Comparison of ENCODE assay signal across 8 mouse cellular contexts in the genomic region with DNA sequence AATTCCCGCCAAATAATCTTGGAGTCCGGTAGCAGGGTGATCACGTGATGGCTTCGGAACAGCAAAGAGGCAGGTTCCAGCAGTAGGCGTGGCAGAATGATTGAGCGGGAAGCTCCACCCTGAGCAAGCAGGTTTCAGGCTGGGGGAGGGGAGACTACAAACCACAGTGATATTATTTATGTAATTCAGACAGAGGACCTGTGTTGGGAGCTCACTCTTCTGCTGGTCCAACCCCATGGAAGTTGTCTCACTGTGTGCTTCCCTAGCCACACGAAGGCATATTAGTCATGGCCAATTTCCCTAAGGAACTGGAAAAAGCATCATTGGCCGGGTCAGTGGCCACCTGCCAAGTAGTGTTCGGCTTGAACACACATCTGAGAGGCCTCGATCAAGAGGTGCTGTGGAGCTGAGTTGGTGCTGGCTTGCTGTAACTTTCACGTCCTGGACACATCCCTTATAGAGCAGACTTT. TPM values are rescaled to one million over a fixed set of nuclear protein-coding genes. Genes with fewer than 3 reads are reported as not detected.
DNase-seq lines count a peak whose midpoint lies in the region; ATAC-seq and TF ChIP-seq lines count a peak whose summit lies in the region.

No protein-coding gene starts in this region.

- no peak overlapping the region for H3K9ac ChIP-seq in intestine, embryonic 16.5 days (ENCODE audit: low read depth, low read length)
- no peak overlapping the region for H3K9ac ChIP-seq in lung, embryonic 14.5 days
- no peak overlapping the region for H3K9ac ChIP-seq in hindbrain, embryonic 12.5 days
- H3K9ac ChIP-seq in midbrain, postnatal 0 days (replicated peaks; ENCODE audit: low read length, poor library complexity, severe bottlenecking): no peak overlapping the region

- H3K27ac ChIP-seq in bone marrow, adult 2 months (ENCODE audit: control insufficient read depth, insufficient read depth, low read depth, low read length, poor library complexity): peak overlapping the region; percentile 24; the same call in 1 of the 2 replicates
- H3K27ac ChIP-seq in intestine, embryonic 16.5 days (ENCODE audit: low read length): no peak overlapping the region
- H3K27ac ChIP-seq in lung, embryonic 14.5 days (ENCODE audit: low read depth): no peak overlapping the region
- H3K27ac ChIP-seq in hindbrain, embryonic 12.5 days: no peak overlapping the region
- no peak overlapping the region for H3K27ac ChIP-seq in midbrain, postnatal 0 days (ENCODE audit: low read depth, low read length)

- no peak for TF ChIP-seq POLR2A in bone marrow, adult 2 months (IDR thresholded peaks at IDR 0.05; ENCODE audit: borderline replicate concordance, control insufficient read depth, low read depth, low read length)

- H3K36me3 ChIP-seq in intestine, embryonic 16.5 days (ENCODE audit: control insufficient read depth, insufficient read depth, low read length): no peaks in the 10 kb centered on the region
- H3K36me3 ChIP-seq in lung, embryonic 14.5 days (ENCODE audit: insufficient read depth): no peaks in the 10 kb centered on the region
- H3K36me3 ChIP-seq in hindbrain, embryonic 12.5 days: no peaks in the 10 kb centered on the region
- H3K36me3 ChIP-seq in midbrain, postnatal 0 days (ENCODE audit: insufficient read depth, low read length): no peaks in the 10 kb centered on the region

- peak; percentile 21; the same call in 1 of the 2 replicates for ATAC-seq in intestine, embryonic 16.5 days
- ATAC-seq in lung, embryonic 14.5 days (ENCODE audit: insufficient read depth): no peak
- no peak for ATAC-seq in hindbrain, embryonic 12.5 days (ENCODE audit: low FRiP score)
- ATAC-seq in midbrain, postnatal 0 days (ENCODE audit: low FRiP score): no peak

- peaks cover 4% of the 10 kb centered on the region; the same call in 1 of the 2 replicates for H3K4me1 ChIP-seq in bone marrow, adult 2 months (ENCODE audit: control insufficient read depth, insufficient read depth, low read length)
- peaks cover 11% of the 10 kb centered on the region for H3K4me1 ChIP-seq in intestine, embryonic 16.5 days (ENCODE audit: control insufficient read depth, insufficient read depth, low read length)
- peaks cover 8% of the 10 kb centered on the region; the same call in 1 of the 2 replicates for H3K4me1 ChIP-seq in lung, embryonic 14.5 days (ENCODE audit: insufficient read depth)
- peaks cover 5% of the 10 kb centered on the region for H3K4me1 ChIP-seq in hindbrain, embryonic 12.5 days
- H3K4me1 ChIP-seq in midbrain, postnatal 0 days (ENCODE audit: insufficient read depth, low read length): no peaks in the 10 kb centered on the region

- no peaks in the 10 kb centered on the region for H3K9me3 ChIP-seq in intestine, embryonic 16.5 days (ENCODE audit: control insufficient read depth, low read length)
- H3K9me3 ChIP-seq in lung, embryonic 14.5 days (ENCODE audit: low read depth, low read length): no peaks in the 10 kb centered on the region; the same call in 1 of the 2 replicates
- H3K9me3 ChIP-seq in hindbrain, embryonic 12.5 days (replicated peaks): no peaks in the 10 kb centered on the region
- no peaks in the 10 kb centered on the region for H3K9me3 ChIP-seq in midbrain, postnatal 0 days (ENCODE audit: low read length)

- no peak overlapping the region for H3K4me2 ChIP-seq in intestine, embryonic 16.5 days (ENCODE audit: low read depth, low read length)
- no peak overlapping the region for H3K4me2 ChIP-seq in lung, embryonic 14.5 days
- H3K4me2 ChIP-seq in hindbrain, embryonic 12.5 days (replicated peaks): no peak overlapping the region
- no peak overlapping the region for H3K4me2 ChIP-seq in midbrain, postnatal 0 days (ENCODE audit: low read depth, low read length, poor library complexity, severe bottlenecking)

- 4% methylated on average over 11 of the region's 11 CpGs for WGBS in bone marrow, adult 2 months
- WGBS in intestine, embryonic 16.5 days: 49% methylated on average over 11 of the region's 11 CpGs
- WGBS in lung, embryonic 14.5 days: 47% methylated on average over 11 of the region's 11 CpGs
- WGBS in hindbrain, embryonic 12.5 days: 68% methylated on average over 11 of the region's 11 CpGs
- WGBS in midbrain, postnatal 0 days: 62% methylated on average over 11 of the region's 11 CpGs

- TF ChIP-seq CTCF in bone marrow, adult 2 months (IDR thresholded peaks at IDR 0.05; ENCODE audit: control insufficient read depth, insufficient read depth, low read length): no peak
- no peak for TF ChIP-seq CTCF in lung, embryonic 14.5 days (IDR thresholded peaks at IDR 0.05; ENCODE audit: low read depth)
- TF ChIP-seq CTCF in midbrain, postnatal 0 days (IDR thresholded peaks at IDR 0.05): no peak

- no peaks in the 10 kb centered on the region for H3K27me3 ChIP-seq in intestine, embryonic 16.5 days (replicated peaks; ENCODE audit: control insufficient read depth, insufficient read depth, low read length)
- no peaks in the 10 kb centered on the region for H3K27me3 ChIP-seq in lung, embryonic 14.5 days (ENCODE audit: insufficient read depth, low read length)
- H3K27me3 ChIP-seq in hindbrain, embryonic 12.5 days: 0 out of 2 replicates have a peak, but pooled peaks cover 4% of the 10 kb centered on the region
- no peaks in the 10 kb centered on the region for H3K27me3 ChIP-seq in midbrain, postnatal 0 days (ENCODE audit: insufficient read depth, low read length)

- intact Hi-C loops in left cerebral cortex, postnatal 14 days (cut with DNase I): no loop called here

- no peak overlapping the region for H3K4me3 ChIP-seq in bone marrow, adult 2 months (replicated peaks; ENCODE audit: control insufficient read depth, low read depth, low read length)
- no peak overlapping the region for H3K4me3 ChIP-seq in intestine, embryonic 16.5 days (ENCODE audit: low read length)
- H3K4me3 ChIP-seq in lung, embryonic 14.5 days (ENCODE audit: low read depth, low read length): no peak overlapping the region
- H3K4me3 ChIP-seq in hindbrain, embryonic 12.5 days: no peak overlapping the region
- no peak overlapping the region for H3K4me3 ChIP-seq in midbrain, postnatal 0 days (ENCODE audit: low read depth, low read length)

- peak; percentile 55 for DNase-seq in adrenal gland, adult 2 months
- DNase-seq in adrenal gland, adult 18-20 months (ENCODE audit: low spot score in 2 of 2): no peak
- peak; percentile 44 for DNase-seq in lung, embryonic 14.5 days
- DNase-seq in left cerebral cortex, postnatal 14 days (ENCODE audit: low spot score in 2 of 2): no peak
- no peak for DNase-seq in midbrain, postnatal 0 days (ENCODE audit: low spot score)

RNA-seq across cellular contexts. Expression of a gene that starts 36.5 kb away (rescaled TPM):
- 10 to 100 TPM in 1 of 2 experiments, 1 to 10 TPM in 1; 5.1 to 14.2 TPM for total RNA-seq in adrenal gland, adult 2 months (2021)
- 1.9 and 3.1 TPM in 2 replicates for polyA plus RNA-seq in adrenal gland, adult 2 months (2012; rRNA removed)
- total RNA-seq in adrenal gland, adult 18-20 months (2021): 1 to 10 TPM; 6.1 to 8.6 TPM
- 1.0 and 1.1 TPM in 2 replicates for polyA plus RNA-seq in bone marrow, adult 2 months (2011; ENCODE audit: insufficient read depth, insufficient read length, low replicate concordance, missing spikeins)
- 0.76 and 1.1 TPM in 2 replicates for polyA plus RNA-seq in intestine, embryonic 16.5 days (2015; fragmentation: Nextera tagmentation; extraction: Ambion mirVana)
- polyA plus RNA-seq in lung, embryonic 14.5 days (2014; fragmentation: Nextera tagmentation; extraction: Ambion mirVana): 1.6 and 2.1 TPM in 2 replicates
- 1 to 10 TPM; 1.1 to 2.2 TPM for total RNA-seq in left cerebral cortex, postnatal 14 days (2021)
- not detected in 2 replicates for polyA plus RNA-seq in hindbrain, embryonic 12.5 days (2016; fragmentation: Nextera tagmentation; extraction: Ambion mirVana)
- total RNA-seq in midbrain, postnatal 0 days (2014; rRNA removed): 0.47 and 3.3 TPM in 2 replicates
- 0.27 and 0.33 TPM in 2 replicates for polyA plus RNA-seq in midbrain, postnatal 0 days (2015; fragmentation: Nextera tagmentation; extraction: Ambion mirVana)

Comparison
In these comparisons a context has a peak if more than half of its experiments do, and no peak if none do; other contexts are left out.
1. DNase-seq: peak in adrenal gland, adult 2 months (single experiment) and lung, embryonic 14.5 days (single experiment); none in adrenal gland, adult 18-20 months (0 of 2), left cerebral cortex, postnatal 14 days (0 of 2) and midbrain, postnatal 0 days (single experiment).